Mouse (Mus musculus): ENCODE results near the gene Ppp1r3a. TPM values are rescaled to one million over a fixed set of nuclear protein-coding genes. Genes with fewer than 3 reads are reported as not detected.
"Not testable (repeated sequence)": the region's sequence is repeated elsewhere in the genome, so short reads cannot be mapped to it uniquely, and the experiment has no call there.

Ppp1r3a gene
- polyA plus RNA-seq, 1 experiment from 2014 or later: 0.01 TPM

DNA sequence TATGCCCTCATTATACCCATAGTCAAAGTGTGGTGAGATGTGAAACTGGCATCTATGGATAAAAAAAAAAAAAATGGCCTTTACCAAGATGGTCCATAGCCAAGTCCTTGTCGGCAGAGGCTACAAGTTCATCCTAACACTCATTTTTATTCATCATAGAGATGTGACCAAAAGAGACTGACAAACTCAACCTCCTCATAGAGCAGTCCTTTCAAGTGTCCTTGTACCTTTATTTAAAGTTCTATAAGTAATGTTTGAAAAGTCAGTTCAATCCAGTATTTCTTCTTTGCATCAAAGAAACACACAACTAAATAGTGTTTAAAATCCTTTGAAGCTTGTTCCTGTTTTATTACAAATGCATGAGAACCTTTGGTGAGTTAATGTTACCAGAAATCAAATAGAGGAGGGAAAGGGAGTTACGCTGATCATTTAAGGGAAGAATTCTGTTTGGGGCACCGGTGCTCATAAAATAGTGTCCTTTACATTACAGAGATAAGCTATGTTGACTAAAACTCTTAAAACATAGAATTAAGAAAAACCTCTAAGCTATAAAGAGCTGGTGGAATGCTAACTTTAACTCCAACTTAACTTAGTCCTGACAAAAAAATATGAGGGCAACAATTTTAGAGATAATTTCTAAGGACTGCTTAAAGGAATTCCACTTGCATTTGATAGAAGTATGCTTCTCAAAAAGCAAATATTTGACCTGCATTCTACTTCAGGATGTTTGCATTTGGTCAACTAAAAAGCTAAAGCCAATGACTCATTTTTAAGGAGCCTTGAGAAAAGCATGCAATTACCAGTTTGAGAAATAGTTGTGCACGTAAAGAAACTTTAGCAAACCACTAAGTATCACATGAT lies 39.7 kb downstream of the Ppp1r3a start:
- H3K9me3 ChIP-seq (replicated peaks): no peaks in the 10 kb centered on the region

DNA sequence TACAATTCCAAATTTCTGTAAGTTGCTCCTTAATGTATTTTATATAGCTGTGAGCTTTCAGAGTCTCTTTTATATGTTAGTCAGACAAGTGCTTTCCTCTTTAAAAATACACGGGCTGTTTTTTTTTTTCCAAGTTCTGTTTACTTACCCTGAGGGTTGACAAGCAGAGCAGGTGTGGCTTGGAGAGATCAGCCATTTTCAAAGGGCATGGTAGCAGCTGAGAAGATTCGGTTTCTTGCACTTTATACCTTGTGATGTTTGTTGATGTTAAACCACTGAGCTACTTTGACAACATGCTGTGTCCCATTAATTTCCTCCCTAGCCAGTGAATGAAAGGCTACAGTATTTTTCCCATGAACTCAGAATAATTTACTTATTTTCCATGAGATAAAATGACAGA lies 42.9 kb downstream of the Ppp1r3a start:
- H3K4me1 ChIP-seq: no peaks in the 10 kb centered on the region

More for the DNA sequence above, 39.7 kb downstream of the Ppp1r3a start:
- Histone ChIP-seq H3K4me3 (no peak overlapping the region), H3K27me3 (ENCODE audit: low read depth, poor library complexity, severe bottlenecking) (no peaks in the 10 kb centered on the region), H3K4me1 (no peaks in the 10 kb centered on the region), H3K36me3 (no peaks in the 10 kb centered on the region), H3K27ac (replicated peaks) (no peak overlapping the region)
- DNase-seq (ENCODE audit: low spot score): no peak
- 90% methylated on average over 4 of the region's 4 CpGs for WGBS

DNA sequence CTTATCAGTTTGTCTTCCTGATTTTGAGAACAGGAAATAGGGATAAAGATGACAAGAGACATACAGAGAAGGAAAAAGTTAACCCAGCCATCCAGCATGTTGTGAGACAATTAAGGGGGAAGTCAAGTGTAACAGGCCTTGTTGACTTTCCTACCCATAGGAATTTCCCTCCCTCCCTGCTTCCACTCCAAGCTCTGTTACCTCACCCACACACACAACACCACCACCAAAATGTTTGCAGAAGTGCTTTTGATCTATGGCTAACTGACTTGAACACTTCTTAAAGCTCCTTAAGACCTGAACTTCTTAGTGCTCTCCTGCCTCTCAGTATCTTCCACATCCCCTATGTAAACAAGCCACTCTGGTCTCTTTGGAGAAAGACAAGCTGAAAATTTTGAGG lies 55.0 kb downstream of the Ppp1r3a start:
- Histone ChIP-seq H3K27ac (replicated peaks) (no peak overlapping the region), H3K9me3 (replicated peaks) (no peaks in the 10 kb centered on the region), H3K36me3 (no peaks in the 10 kb centered on the region), H3K4me3 (no peak overlapping the region), H3K27me3 (ENCODE audit: low read depth, poor library complexity, severe bottlenecking) (no peaks in the 10 kb centered on the region), H3K4me1 (no peaks in the 10 kb centered on the region)
- DNase-seq (ENCODE audit: low spot score): no peak

More for the DNA sequence above, 42.9 kb downstream of the Ppp1r3a start:
- Histone ChIP-seq H3K9me3 (replicated peaks) (no peaks in the 10 kb centered on the region), H3K27ac (replicated peaks) (no peak overlapping the region), H3K27me3 (ENCODE audit: low read depth, poor library complexity, severe bottlenecking) (no peaks in the 10 kb centered on the region), H3K36me3 (no peaks in the 10 kb centered on the region), H3K4me3 (no peak overlapping the region)
- WGBS: 62% methylated on average over 2 of the region's 2 CpGs
- DNase-seq (ENCODE audit: low spot score): no peak

DNA sequence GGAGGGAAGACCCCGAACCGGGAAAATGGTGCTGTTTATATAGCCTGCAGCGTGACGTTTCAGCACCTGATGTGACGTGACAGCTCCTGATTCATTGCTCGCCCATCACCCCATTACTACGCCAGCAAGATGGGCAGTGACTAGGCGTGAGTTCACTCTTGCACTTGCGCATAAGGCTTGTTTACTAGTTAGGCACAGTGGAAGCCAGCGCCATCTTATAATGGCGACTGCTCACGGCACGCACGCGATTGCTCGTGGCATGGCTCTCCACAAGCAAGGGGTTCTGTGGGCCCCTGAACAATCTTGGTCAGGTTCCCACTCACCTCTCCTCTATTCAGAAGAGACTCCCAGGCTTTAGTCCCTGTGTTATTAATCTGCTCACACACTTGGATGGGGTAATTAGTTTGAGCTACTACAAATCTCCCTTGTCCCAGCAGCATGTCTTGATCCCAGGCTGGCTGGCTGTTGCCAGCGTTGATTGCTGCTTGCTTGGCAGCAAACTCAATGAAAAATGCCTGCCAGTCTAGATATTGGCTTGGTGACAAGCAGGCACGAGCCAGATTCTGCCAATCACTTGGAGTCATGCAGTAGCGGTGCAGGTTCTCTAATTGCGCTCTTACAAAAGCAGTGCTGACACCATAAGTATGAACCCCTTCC lies 75.7 kb downstream of the Ppp1r3a start:
- H3K9me3 ChIP-seq (replicated peaks): peaks cover 18% of the 10 kb centered on the region; the same call in 1 of the 2 replicates
- not testable (repeated sequence) for H3K27ac ChIP-seq (replicated peaks); H3K4me1 ChIP-seq; H3K27me3 ChIP-seq (ENCODE audit: low read depth, poor library complexity, severe bottlenecking); H3K36me3 ChIP-seq; H3K4me3 ChIP-seq; DNase-seq (ENCODE audit: low spot score)
- WGBS: 93% methylated on average over 20 of the region's 20 CpGs

DNA sequence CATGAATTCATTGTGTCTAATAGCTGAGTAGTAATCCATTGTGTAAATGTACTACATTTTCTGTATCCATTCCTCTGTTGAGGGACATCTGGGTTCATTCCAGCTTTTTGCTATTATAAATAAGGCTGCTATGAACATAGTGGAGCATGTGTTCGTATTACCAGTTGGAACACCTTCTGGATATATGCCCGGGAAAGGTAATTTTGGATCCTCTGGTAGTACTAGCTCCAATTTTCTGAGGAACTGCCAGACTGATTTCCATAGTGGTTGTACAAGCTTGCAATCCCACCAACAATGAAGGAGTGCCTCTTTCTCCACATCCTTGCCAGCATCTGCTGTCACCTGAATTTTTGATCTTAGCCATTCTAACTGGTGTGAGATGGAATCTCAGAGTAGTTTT lies 86.1 kb downstream of the Ppp1r3a start:
- H3K9me3 ChIP-seq (replicated peaks): peaks cover 13% of the 10 kb centered on the region
- H3K4me1 ChIP-seq; H3K4me3 ChIP-seq; H3K27ac ChIP-seq (replicated peaks); H3K27me3 ChIP-seq (ENCODE audit: low read depth, poor library complexity, severe bottlenecking); DNase-seq (ENCODE audit: low spot score); H3K36me3 ChIP-seq: not testable (repeated sequence)
- 92% methylated on average over 2 of the region's 2 CpGs for WGBS

DNA sequence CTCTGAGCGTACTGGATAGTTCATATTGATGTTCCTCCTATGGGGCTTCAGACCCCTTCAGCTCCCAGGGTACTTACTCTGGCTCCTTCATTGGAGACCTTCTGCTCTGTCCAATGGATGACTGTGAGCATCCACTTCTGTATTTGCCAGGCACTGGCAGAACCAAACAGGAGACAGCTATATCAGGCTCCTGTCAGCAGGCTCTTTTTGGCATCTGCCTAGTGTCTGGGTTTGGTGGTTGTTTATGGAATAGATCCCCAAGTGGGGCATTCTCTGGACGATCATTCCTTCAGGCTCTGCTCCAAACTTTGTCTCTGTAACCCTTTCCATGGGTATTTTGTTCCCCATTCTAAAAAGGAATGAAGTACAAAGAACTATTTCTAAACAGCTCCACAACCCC lies 87.4 kb downstream of the Ppp1r3a start:
- DNase-seq (ENCODE audit: low spot score); H3K27me3 ChIP-seq (ENCODE audit: low read depth, poor library complexity, severe bottlenecking); H3K27ac ChIP-seq (replicated peaks); H3K4me1 ChIP-seq; H3K9me3 ChIP-seq (replicated peaks); H3K36me3 ChIP-seq; H3K4me3 ChIP-seq: not testable (repeated sequence)
- 84% methylated on average over 1 of the region's 2 CpGs for WGBS

Other genes with a start within 250 kb of the Ppp1r3a start
- 35.9 and 45.1 TPM in 2 replicates for gene Foxp2, start 146.1 kb upstream of the Ppp1r3a start, polyA plus RNA-seq (2016; fragmentation: Nextera tagmentation; extraction: Ambion mirVana)

All from midbrain, embryonic 10.5 days (tissue).